Mouse (Mus musculus) cerebellum, adult 2 months (tissue): ENCODE measurements around the gene Olfr324. TPM values are rescaled to one million over a fixed set of nuclear protein-coding genes. Genes with fewer than 3 reads are reported as not detected.

Experiments
- DNase-seq, 2 experiments: peaks; one replicate each; pipeline ENCODE4 v3.0.0; 2021
- H3K27ac ChIP-seq: fragments of 200-500 bp; 2 replicates; pipeline ENCODE4 v1.5.1; 2012; ENCODE audit warnings: low read length, control low read depth, inconsistent platforms; ENCODE audit not compliant: insufficient read depth
- H3K27me3 ChIP-seq: fragments of 200-500 bp; 2 replicates; pipeline ENCODE4 v1.6.1; 2012; ENCODE audit warnings: inconsistent platforms, mild to moderate bottlenecking, low read length, moderate library complexity; ENCODE audit not compliant: control insufficient read depth, insufficient read depth
- H3K4me1 ChIP-seq: fragments of 200-500 bp; 2 replicates; pipeline ENCODE4 v1.6.1; 2011; ENCODE audit warnings: low read length; ENCODE audit not compliant: control insufficient read depth, insufficient read depth
- H3K4me3 ChIP-seq: fragments of 200-500 bp; replicated peaks from 2 replicates; pipeline ENCODE3; 2011; ENCODE audit warnings: mild to moderate bottlenecking, low read depth, low read length, control low read depth; ENCODE audit not compliant: insufficient read depth
- CTCF ChIP-seq: fragments of 200-500 bp; IDR thresholded peaks from 2 replicates; pipeline ENCODE4 v1.5.1; 2011; ENCODE audit warnings: low read depth, mild to moderate bottlenecking, control low read depth, low read length, moderate library complexity, borderline replicate concordance; ENCODE audit not compliant: insufficient read depth
- POLR2A ChIP-seq: fragments of 200-500 bp; IDR thresholded peaks from 2 replicates; pipeline ENCODE4 v1.6.1; 2011; ENCODE audit warnings: low read length, control low read depth, borderline replicate concordance; ENCODE audit not compliant: insufficient read depth
- WGBS: fragments of 180-500 bp; shearing (Covaris S2); methylation state at CpG from one replicate; pipeline ENCODE4 v1.1.7; 2018; 5-methylcytosine and 5-hydroxymethylcytosine counted together
- polyA plus RNA-seq: library from polyadenylated mRNA; depleted of rRNA; stranded (reverse); fragments of >200 nt; gene quantifications from 2 replicates; pipeline ENCODE4 v1.2.3, GENCODE M21; 2012; rRNA removed

Gene Olfr324
- not detected in 2 replicates for polyA plus RNA-seq

DNA sequence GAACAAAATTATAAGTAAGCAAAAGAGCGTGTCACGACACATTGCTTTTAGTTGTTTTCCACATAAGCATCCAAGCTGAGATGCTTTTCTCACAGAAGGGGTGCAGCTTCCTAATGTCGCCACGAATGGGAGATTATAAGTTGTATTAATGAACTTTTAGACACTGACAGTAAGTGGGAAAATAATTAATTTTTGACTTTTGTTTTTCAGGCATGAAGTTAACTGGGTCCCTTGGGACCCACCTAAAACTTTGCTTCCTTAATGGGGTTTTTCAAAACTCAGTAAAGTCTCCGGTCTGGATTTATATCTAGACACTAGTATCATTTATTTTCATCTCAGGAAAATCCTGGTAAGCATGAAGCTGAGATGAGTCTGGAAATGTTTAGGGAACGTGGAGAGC lies at the start of gene Olfr324:
TSS of gene Olfr324 (plus strand) at position 301 of the 400 bp plus-strand sequence.
- no peaks in the 10 kb centered on the region; the same call in 1 of the 2 replicates for H3K4me1 ChIP-seq
- 79% methylated on average over 6 of the region's 6 CpGs for WGBS
- no peaks in the 10 kb centered on the region for H3K27me3 ChIP-seq
- DNase-seq = no peak
- H3K4me3 ChIP-seq = no peak within 1 kb of the TSS
- no peak within 1 kb of the TSS for H3K27ac ChIP-seq
- no peak for TF ChIP-seq CTCF

- WGBS = 44% methylated on average over 5 of the region's 5 CpGs
- no peak for TF ChIP-seq POLR2A
- TF ChIP-seq CTCF = no peak
- Histone ChIP-seq H3K27me3 (no peaks in the 10 kb centered on the region), H3K27ac (no peak within 1 kb of the TSS), H3K4me1 (no peaks in the 10 kb centered on the region), H3K4me3 (no peak within 1 kb of the TSS)
- no peak for DNase-seq
Observed at GRCm38 (mm10) chr11:58546322-58546721, 48.6 kb upstream of the Olfr324 start, which contains the start of gene Olfr329-ps. TSS of gene Olfr329-ps (minus strand) at chr11:58546422.

- TF ChIP-seq POLR2A (no peak), CTCF (no peak)
- H3K4me1 ChIP-seq = no peaks in the 10 kb centered on the region
- no peak within 1 kb of the TSS for H3K27ac ChIP-seq
- H3K4me3 ChIP-seq = no peak within 1 kb of the TSS
- H3K27me3 ChIP-seq = no peaks in the 10 kb centered on the region
- WGBS = 29% methylated on average over 1 of the region's 1 CpGs
- DNase-seq = no peak
Observed at GRCm38 (mm10) chr11:58555536-58555935, 39.4 kb upstream of the Olfr324 start, which contains the start of gene Olfr328. TSS of gene Olfr328 (minus strand) at chr11:58555636.

- Histone ChIP-seq H3K27ac (no peak within 1 kb of the TSS), H3K4me1 (no peaks in the 10 kb centered on the region), H3K4me3 (no peak within 1 kb of the TSS), H3K27me3 (no peaks in the 10 kb centered on the region)
- no peak for DNase-seq
- whole genome bisulfite sequencing = 24% methylated on average over 5 of the region's 5 CpGs
- TF ChIP-seq POLR2A (no peak), CTCF (no peak)
Observed at GRCm38 (mm10) chr11:58570405-58570804, 24.5 kb upstream of the Olfr324 start, which contains the start of gene Olfr224. TSS of gene Olfr224 (minus strand) at chr11:58570553.

- no peak within 1 kb of the TSS for H3K27ac ChIP-seq
- H3K4me3 ChIP-seq = no peak within 1 kb of the TSS
- H3K4me1 ChIP-seq = no peaks in the 10 kb centered on the region
- H3K27me3 ChIP-seq = no peaks in the 10 kb centered on the region
- DNase-seq = no peak
- TF ChIP-seq POLR2A = no peak
- no peak for TF ChIP-seq CTCF
- 78% methylated on average over 1 of the region's 1 CpGs for WGBS
Observed at GRCm38 (mm10) chr11:58577430-58577829, 17.5 kb upstream of the Olfr324 start, which contains the start of gene Olfr325. TSS of gene Olfr325 (plus strand) at chr11:58577730.

- TF ChIP-seq POLR2A (no peak), CTCF (no peak)
- WGBS = 9% methylated on average over 8 of the region's 8 CpGs
Observed at GRCm38 (mm10) chr11:58578636-58579035, 16.3 kb upstream of the Olfr324 start.

DNA sequence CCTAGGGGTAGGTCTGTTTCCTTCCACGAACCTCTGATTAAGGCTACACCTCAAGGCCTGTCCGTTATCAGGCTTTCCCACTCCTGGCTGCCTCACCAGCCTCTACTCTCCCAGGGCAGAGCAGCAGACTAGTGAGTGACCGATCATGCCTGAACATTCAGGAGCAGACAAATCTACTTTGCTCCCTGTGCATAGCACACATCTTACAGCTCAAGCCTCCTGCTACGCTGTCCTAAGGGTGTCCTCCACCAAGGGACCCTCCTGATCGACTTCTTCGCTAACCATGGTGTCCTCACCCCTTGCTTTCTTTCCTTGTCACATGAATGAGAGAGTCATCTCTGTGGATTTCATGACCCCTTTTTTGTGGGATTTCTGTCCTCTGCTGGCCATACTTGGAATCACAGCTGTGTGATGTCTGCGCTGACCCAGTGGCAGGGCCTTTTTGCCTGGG lies 7.0 kb upstream of the Olfr324 start:
- no peaks in the 10 kb centered on the region for H3K27me3 ChIP-seq
- WGBS = 57% methylated on average over 7 of the region's 7 CpGs
- DNase-seq = peak; percentile 3 to 33
- H3K27ac ChIP-seq = no peak overlapping the region
- TF ChIP-seq CTCF = peak; percentile 28; the same call in 1 of the 2 replicates
- no peak for TF ChIP-seq POLR2A
- no peak overlapping the region for H3K4me3 ChIP-seq
- no peaks in the 10 kb centered on the region for H3K4me1 ChIP-seq

More at GRCm38 (mm10) chr11:58578636-58579035, 16.3 kb upstream of the Olfr324 start:
- no peak overlapping the region for H3K27ac ChIP-seq
- no peaks in the 10 kb centered on the region for H3K27me3 ChIP-seq
- H3K4me1 ChIP-seq = no peaks in the 10 kb centered on the region
- no peak for DNase-seq
- no peak overlapping the region for H3K4me3 ChIP-seq

GRCm38 (mm10) chr11:58588620-58589250 lies 6.2 kb upstream of the Olfr324 start:
- no peaks in the 10 kb centered on the region for H3K27me3 ChIP-seq
- TF ChIP-seq CTCF (no peak), POLR2A (no peak)
- H3K4me3 ChIP-seq = no peak overlapping the region
- DNase-seq = no peak
- H3K4me1 ChIP-seq = no peaks in the 10 kb centered on the region
- H3K27ac ChIP-seq = no peak overlapping the region
- WGBS = 40% methylated on average over 3 of the region's 3 CpGs
